Mouse (Mus musculus) hindbrain, embryonic 16.5 days (tissue): ENCODE measurements around the gene Kif1b. TPM values are rescaled to one million over a fixed set of nuclear protein-coding genes. Genes with fewer than 3 reads are reported as not detected.

ENCODE experiments used
- ATAC-seq: fragments of 200-750 bp; cut with Nextera tagmentation; 2 replicates; pipeline ENCODE4 v1.8.0; 2017; ENCODE audit warnings: moderate TSS enrichment, moderate library complexity
- H3K27ac ChIP-seq: fragments of 300-500 bp; sonication (generic); 2 replicates; pipeline ENCODE4 v1.5.1; 2014; ENCODE audit warnings: low read depth, mild to moderate bottlenecking, control low read depth, low read length, moderate library complexity
- H3K27me3 ChIP-seq: fragments of 300-500 bp; sonication (generic); replicated peaks from 2 replicates; pipeline ENCODE4 v1.6.1; 2014; ENCODE audit warnings: low read length; ENCODE audit not compliant: control insufficient read depth, insufficient read depth
- H3K36me3 ChIP-seq: fragments of 300-500 bp; sonication (generic); 2 replicates; pipeline ENCODE4 v1.6.1; 2014; ENCODE audit warnings: mild to moderate bottlenecking, low read length, moderate library complexity, mixed read lengths; ENCODE audit not compliant: control insufficient read depth, insufficient read depth
- H3K4me1 ChIP-seq: fragments of 300-500 bp; sonication (generic); 2 replicates; pipeline ENCODE4 v1.6.1; 2014; ENCODE audit warnings: low read depth, low read length; ENCODE audit not compliant: control insufficient read depth, insufficient read depth
- H3K4me2 ChIP-seq: fragments of 300-500 bp; sonication (generic); 2 replicates; pipeline ENCODE4 v1.6.1; 2014; ENCODE audit warnings: mild to moderate bottlenecking, low read length, control low read depth, moderate library complexity
- H3K4me3 ChIP-seq: fragments of 300-500 bp; sonication (generic); 2 replicates; pipeline ENCODE4 v1.5.1; 2014; ENCODE audit warnings: mild to moderate bottlenecking, low read length, control low read depth, moderate library complexity
- H3K9ac ChIP-seq: fragments of 300-500 bp; sonication (generic); 2 replicates; pipeline ENCODE4 v1.6.1; 2014; ENCODE audit warnings: low read depth, mild to moderate bottlenecking, control low read depth, low read length, moderate library complexity
- H3K9me3 ChIP-seq: fragments of 300-500 bp; sonication (generic); 2 replicates; pipeline ENCODE4 v1.6.1; 2014; ENCODE audit warnings: mild to moderate bottlenecking, low read length, moderate library complexity; ENCODE audit not compliant: control insufficient read depth
- WGBS: fragments of 180-500 bp; shearing (Covaris S2); extraction: QIAGEN DNeasy Blood & Tissue Kit; methylation state at CpG from one replicate; pipeline ENCODE4 v1.1.7; 2014; 5-methylcytosine and 5-hydroxymethylcytosine counted together
- polyA plus RNA-seq: library from polyadenylated mRNA; unstranded; fragments of >200 nt; fragmentation: Nextera tagmentation; extraction: Ambion mirVana; gene quantifications from 2 replicates; pipeline ENCODE4 v1.2.1, GENCODE M21; 2015

The Kif1b gene
- polyA plus RNA-seq, 1 experiment from 2014 or later = 119 TPM

- Histone ChIP-seq H3K27ac (no peak overlapping the region), H3K9me3 (no peaks in the 10 kb centered on the region), H3K4me3 (no peak overlapping the region), H3K27me3 (no peaks in the 10 kb centered on the region), H3K36me3 (no peaks in the 10 kb centered on the region), H3K4me2 (no peak overlapping the region), H3K4me1 (peaks cover 2% of the 10 kb centered on the region; the same call in 1 of the 2 replicates), H3K9ac (no peak overlapping the region)
- 34% methylated on average over 4 of the region's 4 CpGs for WGBS
- no peak for ATAC-seq
Measured at GRCm38 (mm10) chr4:149143594-149143993, 163.9 kb downstream of the Kif1b start.

- no peak for ATAC-seq
- WGBS = 84% methylated on average over 8 of the region's 8 CpGs
Measured at GRCm38 (mm10) chr4:149138515-149138914, 169.0 kb downstream of the Kif1b start.

GRCm38 (mm10) chr4:149136982-149137770, 170.3 kb downstream of the Kif1b start, which contains the start of gene Cenps:
Gene Cenps (minus strand): TSS chr4:149137629.
- Histone ChIP-seq H3K9ac (peak within 1 kb of the TSS; percentile 73), H3K4me3 (peak within 1 kb of the TSS; percentile 67), H3K9me3 (no peaks in the 10 kb centered on the region), H3K27ac (peak within 1 kb of the TSS; percentile 76), H3K4me1 (peaks cover 8% of the 10 kb centered on the region), H3K4me2 (peak within 1 kb of the TSS; percentile 83), H3K36me3 (no peaks in the 10 kb centered on the region), H3K27me3 (no peaks in the 10 kb centered on the region)
- WGBS = 1% methylated on average over 67 of the region's 68 CpGs
- ATAC-seq = peak; percentile 92

More at GRCm38 (mm10) chr4:149138515-149138914, 169.0 kb downstream of the Kif1b start:
- no peaks in the 10 kb centered on the region for H3K27me3 ChIP-seq
- peaks cover 8% of the 10 kb centered on the region for H3K4me1 ChIP-seq
- no peak overlapping the region for H3K4me2 ChIP-seq
- H3K9me3 ChIP-seq = no peaks in the 10 kb centered on the region
- H3K36me3 ChIP-seq = no peaks in the 10 kb centered on the region
- H3K27ac ChIP-seq = no peak overlapping the region
- H3K4me3 ChIP-seq = no peak overlapping the region
- H3K9ac ChIP-seq = no peak overlapping the region

- H3K4me3 ChIP-seq = peak overlapping the region; percentile 67
- no peak for ATAC-seq
- H3K9ac ChIP-seq = peak overlapping the region; percentile 73
- H3K27ac ChIP-seq = no peak overlapping the region
- no peaks in the 10 kb centered on the region for H3K9me3 ChIP-seq
- peak overlapping the region; percentile 83 for H3K4me2 ChIP-seq
- 65% methylated on average over 18 of the region's 18 CpGs for WGBS
- H3K27me3 ChIP-seq = no peaks in the 10 kb centered on the region
- H3K4me1 ChIP-seq = peaks cover 8% of the 10 kb centered on the region
- 0 out of 2 replicates have a peak, but pooled peaks cover 2% of the 10 kb centered on the region for H3K36me3 ChIP-seq
Measured at GRCm38 (mm10) chr4:149136116-149136850, 171.2 kb downstream of the Kif1b start.

GRCm38 (mm10) chr4:149133395-149133794, 174.1 kb downstream of the Kif1b start:
- H3K4me1 ChIP-seq = peaks cover 8% of the 10 kb centered on the region
- no peak overlapping the region for H3K9ac ChIP-seq
- H3K27me3 ChIP-seq = no peaks in the 10 kb centered on the region
- no peak overlapping the region for H3K27ac ChIP-seq
- no peak overlapping the region for H3K4me2 ChIP-seq
- H3K36me3 ChIP-seq = 0 out of 2 replicates have a peak, but pooled peaks cover 2% of the 10 kb centered on the region
- ATAC-seq = no peak
- no peaks in the 10 kb centered on the region for H3K9me3 ChIP-seq
- 82% methylated on average over 5 of the region's 5 CpGs for WGBS
- no peak overlapping the region for H3K4me3 ChIP-seq

GRCm38 (mm10) chr4:149131789-149132565, 175.5 kb downstream of the Kif1b start:
- WGBS = 90% methylated on average over 21 of the region's 21 CpGs
- no peak overlapping the region for H3K4me2 ChIP-seq
- no peaks in the 10 kb centered on the region for H3K9me3 ChIP-seq
- no peaks in the 10 kb centered on the region for H3K27me3 ChIP-seq
- H3K9ac ChIP-seq = no peak overlapping the region
- peaks cover 8% of the 10 kb centered on the region for H3K4me1 ChIP-seq
- no peak overlapping the region for H3K27ac ChIP-seq
- H3K4me3 ChIP-seq = no peak overlapping the region
- ATAC-seq = no peak
- peaks cover 2% of the 10 kb centered on the region; the same call in 1 of the 2 replicates for H3K36me3 ChIP-seq

GRCm38 (mm10) chr4:149131021-149131752, 176.3 kb downstream of the Kif1b start:
- H3K4me1 ChIP-seq = no peaks in the 10 kb centered on the region
- H3K4me2 ChIP-seq = no peak overlapping the region
- H3K27me3 ChIP-seq = no peaks in the 10 kb centered on the region
- WGBS = 87% methylated on average over 23 of the region's 23 CpGs
- no peak overlapping the region for H3K4me3 ChIP-seq
- H3K9ac ChIP-seq = no peak overlapping the region
- ATAC-seq = no peak
- H3K9me3 ChIP-seq = no peaks in the 10 kb centered on the region
- H3K36me3 ChIP-seq = peaks cover 2% of the 10 kb centered on the region; the same call in 1 of the 2 replicates
- H3K27ac ChIP-seq = no peak overlapping the region

- H3K9me3 ChIP-seq = no peaks in the 10 kb centered on the region
- no peak overlapping the region for H3K9ac ChIP-seq
- no peaks in the 10 kb centered on the region for H3K4me1 ChIP-seq
- H3K36me3 ChIP-seq = peaks cover 2% of the 10 kb centered on the region; the same call in 1 of the 2 replicates
- no peak for ATAC-seq
- H3K27me3 ChIP-seq = no peaks in the 10 kb centered on the region
- WGBS = 87% methylated on average over 18 of the region's 18 CpGs
- no peak overlapping the region for H3K4me2 ChIP-seq
- no peak overlapping the region for H3K27ac ChIP-seq
- no peak overlapping the region for H3K4me3 ChIP-seq
Measured at GRCm38 (mm10) chr4:149128467-149128866, 179.0 kb downstream of the Kif1b start.
